Mouse (Mus musculus) kidney, adult 8-10 months (tissue): ENCODE results near the gene Ccdc87.
A peak's percentile ranks its signal among the peaks of the same experiment; 100 is the strongest.
"Not testable (repeated sequence)": the region's sequence is repeated elsewhere in the genome, so short reads cannot be mapped to it uniquely, and the experiment has no call there.

Experiments used
- DNase-seq, 2 experiments: peaks; one replicate each; pipeline ENCODE4 v3.0.0; 2022

The Ccdc87 gene

DNA sequence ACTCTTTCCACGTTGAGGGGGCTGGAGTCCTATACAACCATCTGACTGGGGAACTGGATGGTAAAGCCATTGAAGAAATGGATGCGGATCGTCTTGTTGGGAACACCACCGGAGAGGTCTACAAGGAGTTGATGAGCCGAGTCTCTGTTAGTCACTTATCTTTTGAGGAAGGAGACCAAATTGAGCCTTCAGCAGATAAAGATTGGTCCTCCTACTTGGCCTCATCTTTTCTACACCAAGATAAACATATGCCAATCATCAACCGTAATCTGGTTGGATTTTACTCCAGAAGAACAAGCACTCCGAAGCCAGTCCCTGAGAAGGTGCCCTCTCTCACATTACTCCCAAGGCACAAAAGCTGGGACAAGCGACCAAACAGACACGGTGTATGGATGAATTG, 1.7 kb downstream of the Ccdc87 start:
- DNase-seq: no peak

DNA sequence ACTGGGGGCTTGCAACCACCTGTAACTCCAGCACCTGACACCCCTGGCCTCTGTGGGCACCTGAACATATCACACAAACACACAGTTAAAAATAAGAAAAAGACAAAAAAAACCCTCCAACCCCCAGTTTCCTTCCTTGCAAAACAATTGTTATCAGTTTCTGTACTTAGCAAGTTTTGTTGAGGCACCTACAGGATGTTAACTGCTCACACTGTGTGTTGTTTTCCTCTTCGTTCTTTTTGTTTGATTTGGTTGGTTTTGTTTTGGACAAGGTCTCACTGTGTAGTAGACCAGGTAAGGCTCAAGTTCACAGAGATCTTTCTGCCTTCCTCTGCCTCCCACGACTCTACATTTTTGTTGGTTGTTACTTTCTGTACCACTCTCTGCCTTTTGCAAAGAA, 3.4 kb downstream of the Ccdc87 start:
- no peak for DNase-seq

DNA sequence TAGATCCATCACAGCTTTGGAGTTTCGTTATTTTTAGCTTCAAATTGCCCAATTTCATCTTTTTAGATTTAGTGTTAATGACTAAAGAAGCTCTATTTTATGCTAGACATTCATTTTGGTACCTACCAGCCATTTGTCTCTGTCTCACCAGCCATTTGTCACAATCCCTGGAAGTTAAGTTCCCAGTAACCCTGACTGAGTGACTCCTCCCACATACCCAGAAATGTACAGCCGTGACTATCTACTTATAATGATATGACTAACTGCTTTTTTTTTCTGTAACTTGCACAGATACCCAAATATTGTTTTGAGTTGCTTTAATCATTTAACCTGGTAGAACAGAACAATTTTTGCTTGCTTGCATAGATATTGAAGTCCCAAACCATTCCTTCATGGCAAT, 6.7 kb downstream of the Ccdc87 start:
- no peak for DNase-seq

DNA sequence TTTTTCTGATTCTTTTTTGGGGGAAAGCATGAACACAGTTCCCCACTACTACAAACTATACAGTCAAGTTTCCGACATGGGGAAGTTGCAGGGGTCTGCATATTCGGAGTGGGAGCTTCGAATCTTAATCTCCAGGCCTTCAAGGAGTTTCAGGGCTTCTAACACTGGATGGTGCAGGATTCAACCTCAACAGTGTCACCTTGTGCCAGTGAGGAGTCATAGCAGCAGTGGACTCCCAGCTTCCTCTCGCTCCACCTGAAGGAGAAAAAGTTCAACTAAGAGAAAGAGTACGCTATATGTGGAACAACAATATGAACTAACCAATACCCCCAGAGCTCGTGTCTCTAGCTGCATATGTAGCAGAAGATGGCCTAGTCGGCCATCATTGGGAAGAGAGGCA, 8.3 kb downstream of the Ccdc87 start:
- peak; percentile 54 to 63 for DNase-seq

DNA sequence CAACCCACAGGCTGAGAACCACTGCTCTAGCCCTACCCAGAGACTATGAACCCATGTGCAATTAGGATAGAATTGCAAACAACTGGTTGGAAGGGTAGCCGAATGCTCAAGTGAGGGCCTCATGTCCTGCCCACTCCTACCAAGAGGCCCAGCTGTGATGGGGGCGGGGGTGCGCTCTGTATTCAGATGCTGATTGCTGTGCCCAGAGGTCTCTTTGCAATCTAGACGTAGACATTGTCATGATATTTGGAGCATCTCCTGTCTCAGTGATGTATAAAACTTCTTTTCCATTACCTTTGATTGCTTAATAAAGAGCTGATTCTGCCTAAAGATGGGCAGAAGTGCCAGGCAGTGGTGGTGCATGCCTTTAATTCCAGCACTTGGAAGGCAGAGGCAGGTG, 10.6 kb downstream of the Ccdc87 start:
- no peak for DNase-seq

DNA sequence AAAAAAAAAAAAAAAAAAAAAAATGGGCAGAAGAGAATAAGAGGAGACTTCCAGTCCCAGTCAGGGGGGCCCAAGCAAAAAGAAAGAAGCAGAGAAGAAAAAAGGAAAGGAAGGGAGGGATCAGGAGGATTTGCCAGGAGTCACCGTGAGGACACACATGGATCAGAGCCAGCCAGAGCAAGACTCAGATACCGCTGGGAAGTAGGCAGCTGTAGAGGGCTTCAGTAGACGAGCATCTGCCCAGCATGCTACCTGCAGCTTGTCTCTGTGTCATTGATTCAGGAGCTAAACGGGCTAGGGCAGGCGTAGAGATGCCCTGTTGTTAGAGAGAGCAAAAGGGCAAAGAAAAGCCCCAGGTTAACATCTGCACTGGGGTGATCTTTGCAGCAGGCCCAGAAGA, 11.1 kb downstream of the Ccdc87 start:
- DNase-seq: no peak

DNA sequence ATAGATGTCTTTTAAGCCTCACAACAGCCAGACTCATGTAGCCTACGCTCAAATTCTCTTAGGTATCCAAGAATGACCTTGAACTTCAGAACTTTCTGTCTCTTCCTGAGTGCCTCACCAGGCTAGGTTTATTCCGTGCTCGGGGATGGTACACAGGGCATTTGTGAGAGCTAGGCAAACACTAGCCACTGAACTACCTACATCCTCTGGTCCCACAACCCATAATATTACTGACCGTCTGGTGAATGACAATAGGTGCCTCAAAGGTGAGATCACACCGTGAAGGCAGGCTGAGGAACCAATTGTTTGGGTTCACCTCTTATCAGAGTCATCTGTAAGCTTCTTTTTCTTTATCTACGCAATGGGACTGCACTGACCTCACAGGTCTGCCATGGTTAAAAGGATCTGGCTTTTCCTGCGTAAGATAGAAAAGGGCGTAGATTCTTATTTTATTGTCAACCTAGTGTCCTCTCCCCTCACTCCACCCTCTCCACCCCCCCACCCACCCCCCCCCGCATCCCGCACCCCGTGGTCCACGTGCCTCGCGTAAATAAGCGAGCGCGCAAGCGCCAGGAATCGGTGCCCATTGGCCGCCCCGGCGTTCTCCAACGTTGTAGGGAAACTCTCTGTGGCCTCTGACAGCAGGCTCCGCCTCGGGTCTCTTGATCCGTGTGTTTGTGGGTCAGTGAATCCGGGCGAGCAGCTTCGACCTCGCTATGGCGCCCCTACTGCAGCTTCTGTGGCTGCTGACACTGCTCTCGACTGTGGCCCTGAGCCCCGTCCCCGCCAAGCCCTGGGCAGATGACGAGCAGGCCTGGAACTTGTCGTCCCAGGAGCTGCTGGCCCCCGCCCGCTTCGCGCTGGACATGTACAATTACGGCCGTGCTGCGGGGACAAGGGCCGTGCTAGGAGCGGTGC, 15.6 kb downstream of the Ccdc87 start, which contains the start of gene Ctsf:
Gene Ctsf (plus strand): TSS at position 579 of the 918 bp plus-strand sequence.
- peak; percentile 94 for DNase-seq

DNA sequence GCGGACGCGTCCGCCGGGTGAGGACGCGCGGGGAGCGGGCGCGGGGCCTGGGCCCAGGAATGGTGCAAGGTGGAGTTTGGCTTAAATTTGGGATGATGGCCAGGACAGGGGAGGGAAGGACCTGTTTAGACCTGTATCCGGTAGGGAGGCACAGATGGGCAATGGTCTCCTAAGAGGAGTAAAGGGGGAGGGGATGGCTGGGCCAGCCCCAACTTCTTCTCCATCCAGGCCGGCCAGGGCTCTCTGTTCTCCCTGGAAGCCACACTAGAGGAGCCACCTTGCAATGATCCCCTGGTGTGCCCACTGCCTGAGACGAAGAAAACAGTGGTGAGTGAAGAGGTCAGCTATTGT, 16.3 kb downstream of the Ccdc87 start:
- peak in 1 of 2 experiments; percentile 15 for DNase-seq

DNA sequence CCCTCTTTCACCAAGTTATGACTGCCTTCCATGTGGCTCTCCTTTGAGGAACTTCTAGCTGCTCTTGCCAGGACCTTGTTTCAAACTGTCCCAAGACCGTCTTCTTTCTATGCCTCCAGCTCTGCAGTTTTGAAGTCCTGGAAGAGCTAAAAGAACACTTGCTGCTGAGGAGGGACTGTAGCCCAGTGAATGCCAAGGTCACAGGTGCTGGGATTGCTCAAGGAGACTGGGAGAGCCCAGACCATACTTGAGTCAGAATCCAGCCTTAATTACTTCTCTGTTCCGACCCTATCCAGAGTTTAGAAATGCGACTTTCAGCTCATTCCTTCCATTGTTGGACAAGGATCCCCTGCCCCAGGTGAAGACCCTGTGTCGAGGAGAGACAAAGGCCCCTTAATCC, 16.8 kb downstream of the Ccdc87 start:
- no peak for DNase-seq

DNA sequence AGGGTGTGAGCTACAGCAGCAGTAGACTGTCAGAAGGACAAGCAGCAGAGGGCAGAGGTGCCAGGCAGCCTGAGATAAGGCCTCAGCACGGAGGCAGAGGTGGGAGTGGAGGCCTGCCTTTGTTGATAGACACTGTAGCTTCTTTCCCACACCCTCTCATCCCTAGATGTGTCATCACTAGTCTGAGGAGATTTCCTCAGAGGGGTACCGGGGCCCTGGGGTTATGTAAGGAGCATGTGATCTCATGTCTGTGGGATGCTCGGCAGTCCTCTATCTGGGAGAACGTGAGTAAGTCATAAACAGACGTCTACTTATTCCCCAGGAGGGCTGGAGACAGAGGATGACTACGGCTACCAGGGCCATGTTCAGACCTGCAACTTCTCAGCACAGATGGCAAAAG, 19.9 kb downstream of the Ccdc87 start:
- DNase-seq: no peak

DNA sequence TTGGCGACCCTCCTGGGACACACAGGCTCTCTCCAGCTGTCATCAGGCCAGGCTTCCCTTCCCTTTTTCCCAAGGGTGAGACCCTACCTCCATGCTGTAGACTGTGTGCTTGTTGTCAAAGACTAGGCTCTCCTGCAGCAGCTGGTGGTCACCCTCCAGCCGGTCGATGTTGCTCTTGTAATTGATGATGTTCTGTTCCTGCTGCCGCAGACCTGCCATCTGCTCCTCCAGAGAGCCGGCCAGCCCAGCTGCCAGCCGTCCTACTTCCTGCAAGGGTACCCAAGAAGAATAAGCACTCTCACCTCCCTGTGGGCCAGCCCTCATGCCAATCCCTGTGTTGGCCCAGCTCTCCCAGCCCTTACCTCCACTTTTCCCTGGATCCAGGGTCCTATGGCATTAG, 23.9 kb downstream of the Ccdc87 start:
- DNase-seq: no peak

DNA sequence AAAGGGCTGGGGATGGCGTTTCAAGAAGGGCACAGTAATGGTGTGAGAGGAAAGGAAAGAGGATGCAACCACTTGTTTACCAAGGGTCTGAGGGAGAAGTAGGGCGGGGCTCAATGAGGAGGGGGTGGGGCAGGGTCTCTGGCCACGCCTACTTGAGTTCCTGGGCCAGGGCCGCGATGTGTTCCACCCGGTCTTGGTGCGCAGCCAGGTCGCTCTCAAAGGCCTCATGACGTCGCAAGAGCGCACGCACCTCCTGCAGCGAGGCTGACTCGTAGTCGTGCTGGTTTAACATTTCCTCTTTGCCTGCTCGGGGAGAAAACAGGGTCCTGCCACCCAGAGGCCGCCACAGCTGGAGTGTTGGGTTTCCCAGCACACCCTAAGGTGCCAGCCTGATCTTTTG, 26.0 kb downstream of the Ccdc87 start:
- peak in 1 of 2 experiments; percentile 17 for DNase-seq

DNA sequence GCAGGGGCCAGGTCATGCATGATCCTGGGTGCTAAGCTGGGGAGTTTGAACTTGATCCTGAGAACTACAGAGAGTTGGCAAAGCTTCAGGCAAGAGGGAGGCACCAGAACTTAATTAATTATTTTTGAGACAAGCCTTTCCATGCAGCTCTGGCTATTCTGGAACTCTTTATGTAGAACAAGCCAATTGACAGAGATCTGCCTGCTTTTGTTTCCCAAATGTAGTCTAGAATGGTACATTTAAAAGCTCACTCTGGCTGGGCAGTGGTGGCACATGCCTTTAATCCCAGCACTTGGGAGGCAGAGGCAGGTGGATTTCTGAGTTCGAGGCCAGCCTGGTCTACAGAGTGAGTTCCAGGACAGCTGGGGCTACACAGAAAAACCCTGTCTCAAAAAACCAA, 35.4 kb downstream of the Ccdc87 start:
- DNase-seq: not testable (repeated sequence)

DNA sequence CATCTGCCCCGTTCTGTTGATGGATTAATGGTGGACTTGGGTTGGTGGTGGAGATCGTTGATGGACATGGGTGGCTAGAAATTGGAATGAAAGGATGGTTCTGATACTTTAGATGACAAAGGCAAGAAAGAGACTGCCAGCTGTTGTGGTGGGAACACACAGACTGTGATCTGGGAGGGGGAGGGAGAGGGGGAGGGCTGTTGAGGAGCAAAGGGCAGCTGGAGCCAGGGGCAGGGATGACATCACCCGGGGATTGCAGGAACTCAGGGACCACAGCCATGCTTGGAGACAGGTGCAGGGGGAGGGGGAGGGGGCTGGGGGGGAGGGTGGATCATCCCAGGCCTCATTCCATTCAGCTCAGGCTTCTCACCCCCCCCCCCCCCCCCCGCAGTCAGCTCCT, 37.1 kb downstream of the Ccdc87 start:
- DNase-seq: no peak

DNA sequence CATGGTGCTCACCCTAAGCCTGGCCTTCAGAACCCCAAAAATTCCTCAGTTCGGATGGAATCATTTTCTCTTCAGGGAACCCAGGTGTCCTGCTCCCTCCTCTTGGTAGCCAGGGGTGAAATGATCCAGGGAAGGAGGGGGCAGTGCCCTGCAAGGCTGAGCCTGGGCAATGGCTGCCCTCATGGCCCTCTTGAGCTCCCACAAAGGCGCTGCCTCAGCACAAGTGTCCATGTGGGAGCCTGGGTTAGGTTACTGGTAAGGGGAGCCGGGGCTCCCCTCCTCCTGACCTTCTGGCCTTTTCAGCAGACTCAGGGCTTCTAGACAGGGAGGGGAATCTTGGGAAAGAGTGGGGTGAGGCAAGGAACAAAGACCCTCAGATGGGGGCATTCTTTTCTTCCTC, 37.6 kb downstream of the Ccdc87 start:
- DNase-seq: no peak

DNA sequence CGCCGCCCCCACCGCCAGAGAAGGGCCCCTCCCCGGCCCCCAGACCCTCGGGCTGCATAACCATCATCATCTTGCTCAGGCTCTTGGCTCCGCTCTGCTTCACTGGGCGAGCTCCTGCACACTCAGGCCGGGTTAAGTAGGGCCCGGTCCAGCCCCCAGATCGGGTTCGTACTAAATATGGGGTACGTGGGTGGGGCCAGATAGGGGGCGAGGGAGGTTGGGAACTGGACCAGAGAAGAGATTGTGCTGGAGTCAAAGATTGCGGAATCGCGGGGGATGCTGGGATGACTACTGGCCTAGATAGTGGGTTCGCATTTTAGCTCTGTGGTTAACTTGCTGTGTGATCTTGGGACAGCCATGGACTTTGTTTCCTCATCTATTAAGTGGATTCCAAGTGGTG, 38.6 kb downstream of the Ccdc87 start, which contains the start of gene Actn3:
Gene Actn3 (minus strand): TSS at position 125 of the 400 bp plus-strand sequence.
- DNase-seq: peak; percentile 10 to 14

DNA sequence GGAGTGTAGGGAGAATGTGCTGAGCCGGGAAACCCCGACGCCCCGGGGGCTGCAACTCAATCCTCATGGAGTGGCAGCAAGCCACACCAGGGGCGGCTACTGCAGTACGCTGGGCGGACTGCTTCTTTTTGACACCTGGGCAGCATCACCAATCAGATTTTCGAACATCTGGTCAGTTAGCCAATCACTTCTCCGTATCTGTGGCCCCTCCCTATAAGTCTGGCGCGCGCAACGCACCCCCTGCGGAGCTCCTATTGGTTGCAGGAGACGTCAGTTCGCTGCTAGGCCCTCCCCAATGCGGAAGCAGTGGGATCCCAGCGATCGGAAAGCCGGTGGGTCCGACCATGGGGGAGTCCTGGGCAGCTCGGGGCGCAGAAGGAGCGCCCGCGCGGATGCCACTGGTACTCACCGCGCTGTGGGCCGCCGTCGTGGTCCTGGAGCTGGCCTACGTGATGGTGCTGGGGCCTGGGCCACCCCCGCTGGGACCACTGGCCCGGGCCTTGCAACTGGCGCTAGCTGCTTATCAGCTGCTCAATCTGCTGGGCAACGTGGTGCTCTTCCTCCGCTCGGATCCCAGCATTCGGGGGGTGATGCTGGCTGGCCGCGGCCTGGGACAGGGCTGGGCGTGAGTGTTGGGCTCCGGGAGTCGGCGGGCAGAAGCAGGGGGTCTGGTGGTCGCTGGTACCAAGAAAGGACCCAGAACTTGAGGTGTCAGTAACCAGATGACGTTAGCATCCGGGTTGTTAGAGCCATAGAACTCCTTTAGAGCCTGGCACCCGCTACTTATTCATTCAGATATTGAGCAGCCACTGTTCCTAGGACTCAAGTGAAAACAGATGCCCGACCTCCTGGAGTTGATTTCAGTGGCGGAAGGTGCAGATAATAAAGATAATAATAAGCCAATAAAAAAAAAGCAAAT, 39.5 kb downstream of the Ccdc87 start, which contains the start of gene Zdhhc24:
Gene Zdhhc24 (plus strand): TSS at position 264 of the 919 bp plus-strand sequence.
- peak; percentile 95 for DNase-seq

DNA sequence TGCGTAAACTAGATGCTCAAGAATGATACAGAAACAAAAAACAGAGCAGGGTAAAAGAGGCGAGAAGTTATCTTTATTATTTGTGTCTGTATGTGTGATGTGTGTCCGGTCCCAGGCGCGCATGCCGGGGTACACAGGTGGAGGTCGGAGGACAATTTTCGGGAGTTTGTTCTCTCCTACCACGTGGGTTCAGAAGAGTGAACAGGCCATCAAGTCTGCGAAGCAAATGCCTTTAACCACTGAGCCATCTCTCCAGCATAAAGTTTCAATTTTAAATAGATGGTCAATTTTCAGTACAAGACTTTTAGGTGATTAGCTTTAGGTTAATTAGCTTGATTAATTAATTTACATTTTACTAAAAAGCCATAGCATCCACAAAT, 40.1 kb downstream of the Ccdc87 start:
- DNase-seq: no peak

DNA sequence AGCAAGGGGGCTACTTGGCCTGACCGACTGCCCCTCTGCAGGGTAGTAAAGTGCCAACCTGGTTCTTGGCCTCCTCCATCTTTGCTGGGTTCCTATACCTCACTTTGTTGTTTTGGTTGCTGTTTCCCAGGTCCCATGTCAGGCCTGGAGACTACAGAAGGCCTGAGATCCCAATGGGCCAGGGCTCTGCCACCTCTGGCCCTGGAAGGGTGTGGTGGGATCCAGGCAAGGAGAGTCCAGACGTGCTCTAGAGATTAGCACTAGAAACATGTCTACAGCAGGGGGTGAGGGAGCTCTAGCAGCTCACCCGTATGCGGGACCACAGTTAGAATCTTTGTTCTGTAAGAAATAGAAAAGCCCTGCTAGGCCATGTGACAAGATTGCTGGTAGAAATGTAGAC, 44.8 kb downstream of the Ccdc87 start:
- DNase-seq: no peak

DNA sequence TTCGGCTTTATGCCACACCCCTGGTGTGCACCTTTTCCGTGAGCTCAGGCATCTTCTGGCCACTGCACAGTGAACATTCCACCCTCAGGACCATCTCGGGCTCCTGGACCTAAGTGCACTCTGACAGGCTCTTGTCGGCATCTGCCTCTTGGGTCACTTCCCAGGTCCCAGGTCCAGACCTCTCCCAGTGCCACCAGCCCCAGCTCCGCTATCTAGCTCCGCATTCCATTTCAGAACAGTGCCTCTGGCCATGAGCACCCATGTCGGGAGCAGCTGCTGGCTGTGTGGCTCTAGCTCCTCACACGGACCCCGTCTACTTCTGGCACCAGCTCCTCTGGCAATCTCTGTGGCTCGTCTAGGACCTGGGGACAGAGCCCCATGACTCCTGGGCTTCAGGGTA, 50.6 kb downstream of the Ccdc87 start:
- no peak for DNase-seq

DNA sequence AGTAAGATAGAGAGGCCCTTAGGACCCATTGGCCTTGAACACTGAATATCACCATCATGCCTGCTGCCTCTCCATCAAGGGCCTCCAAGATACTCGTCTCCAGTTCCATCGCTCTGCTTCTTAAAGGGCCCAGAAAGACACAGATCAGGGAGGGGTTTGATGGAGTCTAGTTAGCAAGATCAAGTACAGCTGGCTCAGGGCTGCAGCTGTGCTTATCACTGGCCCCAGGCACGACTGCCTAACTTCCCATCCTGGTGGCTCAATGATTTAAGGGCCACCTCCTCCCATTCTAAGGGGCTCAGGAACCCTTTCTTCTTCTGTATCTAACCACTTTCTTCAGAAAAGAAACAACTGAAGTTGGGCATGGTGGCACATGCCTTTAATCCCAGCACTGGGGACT, 52.6 kb downstream of the Ccdc87 start:
- DNase-seq: no peak
